Mouse (Mus musculus) pancreas, adult 10 weeks (tissue): ENCODE results near the gene Pdyn. TPM values are rescaled to one million over a fixed set of nuclear protein-coding genes. Genes with fewer than 3 reads are reported as not detected.

Experiments
- polyA plus RNA-seq: library from polyadenylated mRNA; stranded (reverse); fragments of 350-450 nt; fragmentation: Illumina TruSeq; extraction: RNeasy Lipid Tissue Mini Kit (QIAGEN cat#74804); gene quantifications from one replicate; pipeline ENCODE4 v1.2.3, GENCODE M21; 2015; ENCODE audit warnings: low read depth, low replicate concordance; ENCODE audit not compliant: insufficient read depth

The Pdyn gene
- polyA plus RNA-seq, result 1.9 TPM

GRCm38 (mm10) chr2:129699484-129700158 lies at the start of gene Pdyn:
Gene Pdyn, minus strand, starts transcription at chr2:129699844.

Other genes with a start within 250 kb of the Pdyn start
- gene F830045P16Rik, start 163.2 kb downstream of the Pdyn start, polyA plus RNA-seq, result not detected
- gene Sirpa, start 107.0 kb downstream of the Pdyn start, polyA plus RNA-seq, result 13.7 TPM
- 3.2 TPM for gene Stk35, start 100.7 kb upstream of the Pdyn start, polyA plus RNA-seq